Mouse (Mus musculus) forebrain, embryonic 10.5 days (tissue): ENCODE measurements around the gene Kat2a. TPM values are rescaled to one million over a fixed set of nuclear protein-coding genes. Genes with fewer than 3 reads are reported as not detected.
A peak's percentile ranks its signal among the peaks of the same experiment; 100 is the strongest.

Source experiments
- DNase-seq: peaks from one replicate; pipeline ENCODE4 v3.0.0-alpha.2; 2017; ENCODE audit warnings: low spot score; ENCODE audit errors: extremely low spot score
- H3K27ac ChIP-seq: fragments of 300-500 bp; sonication (generic); 2 replicates; pipeline ENCODE4 v1.5.1; 2016; ENCODE audit warnings: mild to moderate bottlenecking
- H3K27me3 ChIP-seq: fragments of 300-500 bp; sonication (generic); 2 replicates; pipeline ENCODE4 v1.6.1; 2016; ENCODE audit warnings: mild to moderate bottlenecking; ENCODE audit not compliant: poor library complexity, severe bottlenecking
- H3K36me3 ChIP-seq: fragments of 300-500 bp; sonication (generic); replicated peaks from 2 replicates; pipeline ENCODE4 v1.6.1; 2016; ENCODE audit warnings: mild to moderate bottlenecking, moderate library complexity
- H3K4me1 ChIP-seq: fragments of 300-500 bp; sonication (generic); 2 replicates; pipeline ENCODE4 v1.6.1; 2016
- H3K4me3 ChIP-seq: fragments of 300-500 bp; sonication (generic); 2 replicates; pipeline ENCODE4 v1.5.1; 2016; ENCODE audit warnings: mild to moderate bottlenecking, moderate library complexity
- H3K9me3 ChIP-seq: fragments of 300-500 bp; sonication (generic); 2 replicates; pipeline ENCODE4 v1.6.1; 2016; ENCODE audit warnings: mild to moderate bottlenecking, moderate library complexity
- WGBS: fragments of 180-500 bp; shearing (Covaris S2); methylation state at CpG from one replicate; pipeline ENCODE4 v1.1.7; 2016; 5-methylcytosine and 5-hydroxymethylcytosine counted together
- polyA plus RNA-seq: library from polyadenylated mRNA; unstranded; fragments of >200 nt; fragmentation: Nextera tagmentation; extraction: Ambion mirVana; gene quantifications from 2 replicates; pipeline ENCODE4 v1.2.1, GENCODE M21; 2016

Kat2a gene
- 76.3 and 78.5 TPM in 2 replicates for polyA plus RNA-seq

DNA sequence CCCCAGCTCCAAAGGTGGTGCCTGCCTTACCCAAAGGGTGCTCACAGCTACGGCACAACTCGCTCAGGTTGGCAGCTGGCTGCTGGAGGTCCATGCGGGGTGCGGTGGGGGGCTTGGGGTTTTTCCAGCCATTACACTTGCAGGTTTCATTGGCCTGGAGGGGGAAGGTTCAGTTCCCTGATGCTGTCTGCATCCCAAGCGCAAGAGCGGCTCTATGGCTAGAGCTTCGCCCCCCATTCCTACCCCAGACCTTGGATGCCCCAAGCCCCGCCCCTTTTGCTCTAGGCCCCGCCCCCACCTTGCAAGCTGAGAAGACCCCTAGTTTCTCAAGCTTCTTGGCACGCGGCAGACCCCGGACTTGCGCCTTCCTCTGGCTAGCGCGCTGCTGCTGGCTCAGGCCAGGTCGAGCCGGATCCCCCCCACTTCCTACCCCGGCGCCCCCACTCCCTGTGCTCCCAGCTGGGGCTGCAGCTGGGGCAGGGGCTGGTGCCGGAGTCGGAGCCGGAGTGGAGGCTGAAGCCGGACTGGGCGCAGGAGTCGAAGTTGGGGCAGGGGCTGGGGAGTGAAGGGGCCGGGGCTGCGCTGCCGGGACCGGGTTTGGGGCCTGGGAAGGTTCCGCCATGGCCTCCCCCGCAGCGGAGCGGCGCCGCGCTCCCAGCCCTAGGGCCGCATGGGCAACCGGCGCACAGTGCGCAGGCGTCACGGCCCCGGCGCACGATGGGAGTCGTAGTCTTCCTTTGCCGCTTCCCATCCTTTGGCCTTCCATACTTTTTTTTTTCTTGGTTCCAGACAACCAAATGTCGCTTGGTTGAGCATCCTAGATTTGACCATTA lies at the start of gene Kat2a:
Gene Kat2a, minus strand, starts transcription at position 683 of the 833 bp plus-strand sequence.
- Histone ChIP-seq H3K36me3 (peaks cover 62% of the 10 kb centered on the region), H3K4me1 (peaks cover 53% of the 10 kb centered on the region), H3K9me3 (no peaks in the 10 kb centered on the region), H3K27ac (peak within 1 kb of the TSS; percentile 99), H3K27me3 (no peaks in the 10 kb centered on the region), H3K4me3 (peak within 1 kb of the TSS; percentile 99)
- 2% methylated on average over 48 of the region's 48 CpGs for WGBS
- peak; percentile 75 for DNase-seq

DNA sequence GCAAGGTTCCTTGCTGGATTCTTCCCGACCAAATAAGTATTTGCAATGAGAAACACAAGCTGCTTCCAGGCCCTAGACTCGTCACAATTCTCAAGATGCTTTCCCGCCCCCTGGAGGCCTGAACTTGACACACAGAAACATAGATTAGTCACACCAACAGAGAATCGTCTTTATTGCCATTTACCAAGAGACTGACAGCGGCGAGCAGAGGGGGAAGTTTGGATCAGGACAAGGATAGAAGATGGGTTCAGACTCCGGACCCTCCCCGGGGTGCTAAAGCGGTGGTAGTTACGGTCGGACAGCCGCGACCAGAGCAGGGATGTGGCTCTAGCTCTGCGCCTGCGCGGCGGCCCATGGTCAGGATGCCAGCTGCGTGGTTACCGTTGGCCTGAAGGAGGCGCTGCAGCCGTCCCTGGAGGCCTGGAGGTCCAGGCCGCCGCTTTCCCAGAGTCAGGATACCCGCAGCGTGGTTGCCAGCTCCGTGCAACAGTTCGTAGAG lies 49.3 kb upstream of the Kat2a start:
- Histone ChIP-seq H3K4me1 (peaks cover 32% of the 10 kb centered on the region), H3K27ac (peak overlapping the region; percentile 69), H3K27me3 (peaks cover 59% of the 10 kb centered on the region), H3K36me3 (no peaks in the 10 kb centered on the region), H3K4me3 (peak overlapping the region; percentile 55), H3K9me3 (no peaks in the 10 kb centered on the region)
- peak; percentile 92 for DNase-seq
- under 1% methylated on average over 27 of the region's 27 CpGs for WGBS

DNA sequence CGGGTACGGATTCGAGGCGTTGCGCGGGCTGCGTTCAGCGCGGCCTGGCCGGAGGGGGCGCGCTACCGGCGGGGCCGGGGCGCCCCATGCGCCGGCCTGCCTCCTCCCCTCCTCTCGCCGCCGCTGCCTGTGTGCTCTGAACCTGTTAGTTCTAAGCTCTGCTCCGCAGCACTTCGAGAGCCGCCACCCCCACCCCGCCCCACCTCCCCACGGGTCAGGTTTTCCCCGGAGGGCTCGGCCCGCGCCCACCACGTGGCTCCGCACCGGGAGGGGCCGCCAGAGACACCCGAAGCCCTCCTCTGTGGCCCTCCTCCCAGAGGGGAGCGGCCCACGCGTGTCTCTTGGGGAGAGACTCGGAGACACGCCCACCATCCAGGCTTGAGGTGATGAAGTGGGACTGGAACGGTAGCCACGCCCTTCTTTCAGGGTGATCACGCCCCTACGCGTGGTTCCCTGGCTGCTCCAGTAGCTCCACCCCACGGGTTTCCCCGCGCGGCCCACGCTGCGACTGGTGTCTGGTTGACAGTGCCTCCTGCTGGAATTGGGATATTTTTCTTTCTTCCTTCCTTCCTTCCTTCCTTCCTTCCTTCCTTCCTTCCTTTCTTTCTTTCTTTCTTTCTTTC lies 47.5 kb upstream of the Kat2a start, which contains the start of gene Kcnh4:
Gene Kcnh4, minus strand, starts transcription at position 332 of the 623 bp plus-strand sequence.
- H3K27ac ChIP-seq: peak within 1 kb of the TSS; percentile 73
- under 1% methylated on average over 51 of the region's 51 CpGs for WGBS
- peaks cover 59% of the 10 kb centered on the region for H3K27me3 ChIP-seq

DNA sequence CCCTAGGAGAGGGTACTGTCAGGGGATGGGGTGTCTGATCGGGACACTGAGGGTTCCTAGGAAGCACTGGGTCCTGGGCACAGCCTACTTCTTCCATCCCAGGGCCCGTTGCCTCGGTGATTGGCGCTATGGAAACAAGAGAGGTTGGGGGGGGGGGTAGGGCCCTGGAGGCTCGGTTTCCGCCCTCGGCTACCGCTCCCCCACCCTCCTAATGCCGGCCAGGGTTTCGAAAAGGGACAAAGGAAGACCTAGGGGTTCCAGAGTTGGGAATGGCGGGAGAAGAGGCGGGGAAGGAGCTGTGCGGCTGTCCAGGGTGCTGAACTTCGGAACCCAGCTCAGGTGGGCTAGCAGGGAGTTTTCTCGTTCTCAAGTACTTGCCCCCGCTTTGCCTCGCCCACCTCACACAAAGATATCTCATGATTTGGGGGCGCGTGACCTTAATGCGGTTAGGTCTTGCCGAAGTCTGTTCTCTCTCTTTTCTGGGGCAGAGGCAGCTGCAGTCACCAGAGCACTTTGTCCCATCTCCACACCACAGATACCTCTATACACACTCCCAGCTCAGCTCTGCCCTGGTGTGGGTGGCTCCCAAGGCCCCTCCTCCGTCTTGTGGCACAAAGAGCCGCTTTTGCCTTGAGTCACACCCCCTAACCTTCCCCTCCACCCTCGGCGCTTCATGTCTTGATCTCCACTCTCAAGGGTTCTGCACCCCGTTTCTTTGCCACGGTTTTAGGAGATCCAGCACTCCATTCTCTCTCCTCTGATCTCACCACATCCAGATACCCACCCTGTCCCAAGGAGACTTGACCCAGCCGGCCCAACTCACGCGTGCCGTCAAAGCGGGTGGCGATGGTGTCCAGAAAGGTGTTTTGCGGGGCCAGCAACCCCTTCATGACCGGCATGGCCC lies 46.7 kb upstream of the Kat2a start:
- Histone ChIP-seq H3K4me3 (peak overlapping the region; percentile 60), H3K4me1 (peaks cover 32% of the 10 kb centered on the region), H3K27ac (peak overlapping the region; percentile 73), H3K9me3 (no peaks in the 10 kb centered on the region), H3K36me3 (no peaks in the 10 kb centered on the region), H3K27me3 (peaks cover 59% of the 10 kb centered on the region)
- DNase-seq: peak; percentile 78
- under 1% methylated on average over 35 of the region's 35 CpGs for WGBS

More for the DNA sequence above, 47.5 kb upstream of the Kat2a start, which contains the start of gene Kcnh4:
- H3K4me3 ChIP-seq: peak within 1 kb of the TSS; percentile 60
- H3K9me3 ChIP-seq: no peaks in the 10 kb centered on the region
- H3K4me1 ChIP-seq: peaks cover 32% of the 10 kb centered on the region
- DNase-seq: peak; percentile 30
- no peaks in the 10 kb centered on the region for H3K36me3 ChIP-seq

DNA sequence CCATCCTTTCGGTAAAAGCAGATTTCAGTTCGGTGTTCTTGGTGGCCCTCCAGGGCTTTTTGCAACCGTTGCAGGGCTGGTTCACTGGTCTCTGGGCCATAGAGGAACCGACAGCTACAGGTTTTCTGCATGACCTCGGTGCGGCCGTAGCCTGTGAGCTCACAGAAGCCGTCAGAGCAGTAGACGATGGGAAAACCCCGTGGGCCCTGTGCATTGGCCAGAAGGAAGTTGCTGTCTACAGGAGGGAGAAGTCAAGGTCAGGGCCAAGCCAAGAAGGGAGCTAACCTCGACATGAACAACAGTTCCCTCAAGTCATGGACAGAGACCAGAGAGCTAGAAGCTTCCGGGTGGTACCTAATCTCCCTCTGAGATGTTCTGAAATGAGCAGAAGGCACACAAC lies 45.3 kb upstream of the Kat2a start:
- peaks cover 50% of the 10 kb centered on the region for H3K27me3 ChIP-seq
- DNase-seq: no peak
- no peaks in the 10 kb centered on the region for H3K36me3 ChIP-seq
- no peak overlapping the region for H3K4me3 ChIP-seq
- H3K27ac ChIP-seq: no peak overlapping the region
- H3K4me1 ChIP-seq: peaks cover 32% of the 10 kb centered on the region
- H3K9me3 ChIP-seq: no peaks in the 10 kb centered on the region
- 88% methylated on average over 12 of the region's 12 CpGs for WGBS

DNA sequence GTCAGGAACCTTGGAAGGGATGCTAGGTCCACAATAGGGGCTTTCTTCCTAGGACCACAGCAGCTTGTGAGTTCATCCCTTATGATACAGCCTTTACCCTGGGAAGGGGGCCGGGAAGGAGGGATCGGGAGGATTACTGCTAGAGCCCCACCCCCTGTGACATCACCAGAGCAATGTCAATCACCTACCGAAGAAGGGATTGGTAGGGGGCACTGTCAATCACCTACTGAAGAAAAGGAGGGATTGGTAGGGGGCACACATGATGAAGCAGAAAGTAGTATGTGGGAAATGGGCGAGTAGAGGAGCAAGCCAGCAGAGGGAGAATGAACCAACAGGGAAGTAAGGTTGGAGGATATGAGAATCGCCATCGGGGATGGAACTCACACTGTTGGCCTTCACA lies 44.2 kb upstream of the Kat2a start:
- Histone ChIP-seq H3K4me3 (no peak overlapping the region), H3K27me3 (peaks cover 46% of the 10 kb centered on the region), H3K9me3 (no peaks in the 10 kb centered on the region)

DNA sequence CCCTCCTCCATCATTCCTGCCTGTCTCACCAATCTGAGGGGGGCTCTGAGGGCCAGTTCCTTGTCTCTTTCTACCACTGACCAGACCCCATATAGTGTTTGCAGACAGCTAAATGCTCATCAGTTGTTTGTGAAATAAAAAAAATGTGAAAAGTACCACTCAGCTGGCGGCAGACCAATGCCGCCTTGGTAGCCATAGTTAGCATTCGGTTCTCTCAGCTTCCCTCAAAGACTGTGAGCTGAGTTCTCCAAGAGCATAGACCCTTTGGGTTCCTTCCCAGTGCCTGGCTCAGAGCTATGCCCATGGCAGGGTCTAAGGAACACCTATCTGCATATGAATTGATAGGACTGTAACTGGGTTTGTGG lies 42.4 kb upstream of the Kat2a start:
- DNase-seq: no peak
- H3K27ac ChIP-seq: no peak overlapping the region
- H3K4me3 ChIP-seq: no peak overlapping the region
- 90% methylated on average over 3 of the region's 3 CpGs for WGBS
- H3K27me3 ChIP-seq: peaks cover 44% of the 10 kb centered on the region
- no peaks in the 10 kb centered on the region for H3K36me3 ChIP-seq
- H3K4me1 ChIP-seq: peaks cover 17% of the 10 kb centered on the region
- no peaks in the 10 kb centered on the region for H3K9me3 ChIP-seq

More for the DNA sequence above, 44.2 kb upstream of the Kat2a start:
- Histone ChIP-seq H3K36me3 (no peaks in the 10 kb centered on the region), H3K4me1 (peaks cover 27% of the 10 kb centered on the region), H3K27ac (no peak overlapping the region)
- 79% methylated on average over 6 of the region's 6 CpGs for WGBS
- no peak for DNase-seq

DNA sequence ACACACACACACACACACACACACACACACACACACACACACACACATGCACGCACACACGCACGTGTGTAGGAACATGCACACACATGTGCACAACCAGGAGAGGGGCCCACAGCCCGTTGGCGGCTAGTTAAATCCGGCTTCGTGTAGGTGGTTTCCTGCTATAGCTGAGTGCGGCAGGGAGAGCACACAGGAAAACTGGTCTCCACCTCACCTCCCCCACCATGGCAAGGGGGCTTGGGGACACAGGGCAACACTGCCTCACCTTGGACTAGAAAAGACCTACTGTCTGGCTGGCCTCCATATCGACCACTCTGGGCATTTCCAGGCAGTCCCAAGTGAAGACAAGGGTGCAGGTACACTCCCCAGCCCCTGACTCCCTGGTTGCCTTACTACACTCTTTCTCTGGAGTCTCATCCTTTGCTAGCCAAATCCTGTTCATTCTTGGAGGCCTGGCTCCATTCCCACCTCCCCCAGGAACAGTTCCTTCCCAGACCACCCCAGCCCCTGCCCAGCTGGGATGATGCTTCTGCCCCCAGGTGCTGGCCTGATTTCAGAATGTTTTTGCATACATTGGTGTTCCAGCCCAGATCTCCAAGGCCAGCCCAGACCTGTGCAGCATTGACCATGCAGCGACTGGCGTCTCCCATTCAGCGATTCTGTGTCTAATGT lies 41.9 kb upstream of the Kat2a start:
- no peak for DNase-seq
- WGBS: 90% methylated on average over 12 of the region's 12 CpGs
- Histone ChIP-seq H3K36me3 (no peaks in the 10 kb centered on the region), H3K27me3 (peaks cover 44% of the 10 kb centered on the region), H3K4me1 (peaks cover 12% of the 10 kb centered on the region), H3K4me3 (no peak overlapping the region), H3K9me3 (no peaks in the 10 kb centered on the region), H3K27ac (no peak overlapping the region)

DNA sequence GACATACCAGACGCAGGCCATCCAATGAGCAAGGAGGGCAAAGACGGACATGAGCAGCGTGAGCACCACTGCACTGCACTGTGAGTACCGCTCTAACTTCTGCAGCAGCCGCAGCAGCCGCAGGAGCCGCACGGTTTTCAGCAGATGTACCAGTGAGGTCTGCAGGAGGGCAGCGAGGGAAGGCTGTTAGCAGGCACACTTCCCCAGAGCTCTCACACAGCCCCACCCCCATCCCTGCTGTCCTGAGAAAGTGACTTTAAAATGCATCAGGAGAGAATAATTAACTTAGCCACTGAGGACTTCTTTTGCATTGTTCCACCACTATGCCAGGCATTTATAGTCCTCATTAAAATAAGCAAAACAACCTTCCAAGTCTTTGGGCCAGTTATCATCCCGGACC lies 40.0 kb upstream of the Kat2a start:
- 46% methylated on average over 10 of the region's 10 CpGs for WGBS
- H3K9me3 ChIP-seq: no peaks in the 10 kb centered on the region
- H3K27me3 ChIP-seq: peaks cover 32% of the 10 kb centered on the region
- no peak for DNase-seq
- no peak overlapping the region for H3K4me3 ChIP-seq
- peaks cover 4% of the 10 kb centered on the region; the same call in 1 of the 2 replicates for H3K4me1 ChIP-seq
- no peaks in the 10 kb centered on the region for H3K36me3 ChIP-seq
- H3K27ac ChIP-seq: no peak overlapping the region

DNA sequence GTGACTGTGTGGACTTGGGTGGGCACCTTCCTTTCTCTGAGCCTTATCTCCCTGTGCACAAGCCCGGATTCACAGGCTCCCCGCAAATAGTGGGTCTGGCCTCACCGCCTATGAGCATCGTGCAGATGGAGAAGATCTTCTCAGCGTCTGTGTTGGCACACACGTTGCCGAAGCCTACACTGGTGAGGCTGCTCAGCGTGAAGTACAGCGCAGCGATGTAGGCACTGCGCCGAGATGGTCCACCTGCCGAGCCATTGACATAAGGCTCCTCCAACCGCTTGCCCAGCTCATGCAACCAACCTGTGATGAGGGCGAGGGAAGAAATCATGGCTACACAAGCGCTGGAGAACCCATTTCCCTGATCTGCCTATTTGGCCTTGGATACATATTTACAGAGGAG lies 37.9 kb upstream of the Kat2a start:
- H3K36me3 ChIP-seq: no peaks in the 10 kb centered on the region
- 90% methylated on average over 16 of the region's 16 CpGs for WGBS
- H3K4me3 ChIP-seq: no peak overlapping the region
- DNase-seq: no peak
- no peak overlapping the region for H3K27ac ChIP-seq
- no peaks in the 10 kb centered on the region for H3K9me3 ChIP-seq
- H3K27me3 ChIP-seq: peaks cover 29% of the 10 kb centered on the region
- peaks cover 9% of the 10 kb centered on the region for H3K4me1 ChIP-seq

DNA sequence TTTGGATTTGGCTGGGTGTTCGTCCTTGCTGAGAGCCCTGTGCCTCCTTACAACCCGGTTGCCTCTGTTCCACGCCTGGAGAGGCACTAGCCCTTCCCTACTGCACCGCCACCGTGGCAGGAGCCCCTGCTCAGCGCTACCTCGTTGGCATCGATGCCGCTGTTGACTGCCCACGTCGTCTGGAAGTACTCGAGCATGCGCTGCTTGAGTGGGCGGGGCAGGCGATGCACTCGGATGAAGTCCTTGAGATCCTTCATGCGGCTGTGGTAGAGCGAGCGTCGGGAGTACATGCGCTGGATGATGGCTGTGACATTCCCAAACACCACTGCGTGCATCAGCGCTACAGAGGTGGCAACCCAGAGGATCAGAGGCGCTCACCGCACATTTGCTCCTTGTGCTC lies 37.2 kb upstream of the Kat2a start:
- Histone ChIP-seq H3K4me3 (no peak overlapping the region), H3K36me3 (no peaks in the 10 kb centered on the region), H3K27ac (no peak overlapping the region), H3K4me1 (peaks cover 9% of the 10 kb centered on the region), H3K27me3 (peaks cover 29% of the 10 kb centered on the region), H3K9me3 (no peaks in the 10 kb centered on the region)
- DNase-seq: no peak
- WGBS: 56% methylated on average over 25 of the region's 25 CpGs

DNA sequence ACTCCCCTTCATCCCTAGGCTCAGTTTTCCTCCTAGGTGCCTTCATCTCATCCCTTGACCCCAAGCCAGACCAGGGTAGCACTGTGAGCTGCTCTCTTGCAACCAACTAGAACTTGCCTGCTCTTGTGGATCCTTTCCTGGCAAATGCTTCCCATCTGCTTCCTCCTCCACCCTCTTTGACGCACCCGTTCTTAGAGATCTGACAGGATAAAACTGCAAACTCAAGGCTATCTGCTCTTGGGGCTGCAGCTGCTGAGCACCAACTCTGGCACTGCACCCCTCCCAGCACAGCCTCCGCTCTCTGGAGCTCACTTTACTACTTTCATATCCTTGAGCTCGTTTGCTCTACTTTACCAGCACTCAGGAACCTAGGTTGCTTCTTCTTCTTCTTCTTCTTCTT lies 36.4 kb upstream of the Kat2a start:
- Histone ChIP-seq H3K4me1 (peaks cover 9% of the 10 kb centered on the region), H3K9me3 (no peaks in the 10 kb centered on the region), H3K27me3 (peaks cover 29% of the 10 kb centered on the region), H3K27ac (no peak overlapping the region), H3K36me3 (no peaks in the 10 kb centered on the region), H3K4me3 (no peak overlapping the region)
- 90% methylated on average over 4 of the region's 4 CpGs for WGBS
- no peak for DNase-seq
